In genomic region chr15:100400592-100401250, GRCm38 (mm10) we compare ENCODE assay signal across 28 mouse cellular contexts. TPM values are rescaled to one million over a fixed set of nuclear protein-coding genes. Genes with fewer than 3 reads are reported as not detected.
DNase-seq lines count a peak whose midpoint lies in the region; ATAC-seq and TF ChIP-seq lines count a peak whose summit lies in the region.
"Had no signal": no experiment of that assay in that cellular context is flagged by ENCODE, and none has a peak within 500 bp of the region (broad histone marks: within the 10 kb centered on the region; RNA-seq: fewer than 3 reads in every experiment).

No protein-coding gene starts in this region.

- WGBS in liver, embryonic 13.5 days (ENCODE audit: insufficient replicate concordance), result 76% methylated on average over 16 of the region's 16 CpGs
- 83% methylated on average over 16 of the region's 16 CpGs for WGBS in liver, embryonic 12.5 days (ENCODE audit: insufficient replicate concordance)
- 59% methylated on average over 16 of the region's 16 CpGs for WGBS in intestine, postnatal 0 days
- WGBS in kidney, postnatal 0 days, result 64% methylated on average over 16 of the region's 16 CpGs

- H3K27ac ChIP-seq in liver, embryonic 13.5 days, result 0 out of 2 replicates have a peak overlapping the region, but pooled peaks have one; percentile 41
- no peak overlapping the region for H3K27ac ChIP-seq in liver, embryonic 12.5 days
- H3K27ac ChIP-seq in intestine, postnatal 0 days (ENCODE audit: low read depth, low read length), result peak overlapping the region; percentile 98
- 0 out of 2 replicates have a peak overlapping the region, but pooled peaks have one; percentile 36 for H3K27ac ChIP-seq in kidney, postnatal 0 days
- H3K27ac ChIP-seq: embryonic facial prominence, embryonic 12.5 days; hindbrain, postnatal 0 days had no signal

- no peak overlapping the region for H3K4me2 ChIP-seq in liver, embryonic 13.5 days
- H3K4me2 ChIP-seq in liver, embryonic 12.5 days, result no peak overlapping the region
- peak overlapping the region; percentile 58 for H3K4me2 ChIP-seq in intestine, postnatal 0 days (replicated peaks; ENCODE audit: low read depth)
- no peak overlapping the region for H3K4me2 ChIP-seq in kidney, postnatal 0 days (ENCODE audit: low read length)
- H3K4me2 ChIP-seq: embryonic facial prominence, embryonic 12.5 days had no signal

- TF ChIP-seq CTCF in intestine, postnatal 0 days (IDR thresholded peaks at IDR 0.05; ENCODE audit: low read depth), result no peak
- TF ChIP-seq CTCF in kidney, postnatal 0 days (IDR thresholded peaks at IDR 0.05; ENCODE audit: low read depth), result no peak

- no peak overlapping the region for H3K9ac ChIP-seq in liver, embryonic 13.5 days
- H3K9ac ChIP-seq in liver, embryonic 12.5 days, result no peak overlapping the region
- H3K9ac ChIP-seq in intestine, postnatal 0 days (ENCODE audit: low read depth, low read length), result peak overlapping the region; percentile 55; the same call in 1 of the 2 replicates
- no peak overlapping the region for H3K9ac ChIP-seq in kidney, postnatal 0 days (ENCODE audit: low read depth, low read length)
- H3K9ac ChIP-seq: embryonic facial prominence, embryonic 12.5 days had no signal

- intact Hi-C loops in left cerebral cortex, postnatal 4 days (cut with DNase I), result no loop called here

- DNase-seq in liver, embryonic 13.5 days, result no peak
- DNase-seq in kidney, postnatal 0 days (ENCODE audit: low spot score), result no peak
- peak; percentile 77 for DNase-seq in yolk sac, embryonic 10.5 days (ENCODE audit: low spot score)
- DNase-seq in adrenal gland, adult 2 months, result no peak
- DNase-seq in left cerebral cortex, postnatal 4 days, result no peak
- DNase-seq: adrenal gland, postnatal 10 days; cerebellum, adult 9-11 months; gastrocnemius, postnatal 10 days; heart, adult 11 months; heart, postnatal 36 days; lung, adult 18-20 months; lung, postnatal 14 days; midbrain, embryonic 14.5 days; right cerebral cortex, postnatal 25 days had no signal

- no peak for ATAC-seq in liver, embryonic 13.5 days (ENCODE audit: low read depth)
- ATAC-seq in liver, embryonic 12.5 days, result no peak
- peak; percentile 35 for ATAC-seq in intestine, postnatal 0 days
- ATAC-seq in kidney, postnatal 0 days (replicated peaks; ENCODE audit: low FRiP score, low read depth), result peak; percentile 88
- ATAC-seq: forebrain, embryonic 14.5 days; hindbrain, postnatal 0 days had no signal

- H3K9me3 ChIP-seq in liver, embryonic 13.5 days (replicated peaks), result no peaks in the 10 kb centered on the region
- H3K9me3 ChIP-seq in liver, embryonic 12.5 days (replicated peaks), result no peaks in the 10 kb centered on the region
- H3K9me3 ChIP-seq in intestine, postnatal 0 days (ENCODE audit: control insufficient read depth), result no peaks in the 10 kb centered on the region
- H3K9me3 ChIP-seq in kidney, postnatal 0 days (replicated peaks; ENCODE audit: low read length), result no peaks in the 10 kb centered on the region
- H3K9me3 ChIP-seq: embryonic facial prominence, embryonic 12.5 days; megakaryocyte, embryonic 14.5 days had no signal

- peaks cover 34% of the 10 kb centered on the region for H3K4me1 ChIP-seq in liver, embryonic 13.5 days (replicated peaks)
- H3K4me1 ChIP-seq in liver, embryonic 12.5 days, result peaks cover 42% of the 10 kb centered on the region
- peaks cover 8% of the 10 kb centered on the region; the same call in 1 of the 2 replicates for H3K4me1 ChIP-seq in intestine, postnatal 0 days (replicated peaks; ENCODE audit: control insufficient read depth, insufficient read depth, low read length)
- no peaks in the 10 kb centered on the region for H3K4me1 ChIP-seq in kidney, postnatal 0 days (replicated peaks; ENCODE audit: insufficient read depth, low read length)
- H3K4me1 ChIP-seq: embryonic facial prominence, embryonic 12.5 days had no signal

- no peaks in the 10 kb centered on the region for H3K27me3 ChIP-seq in liver, embryonic 13.5 days
- no peaks in the 10 kb centered on the region for H3K27me3 ChIP-seq in liver, embryonic 12.5 days (replicated peaks)
- H3K27me3 ChIP-seq in intestine, postnatal 0 days (replicated peaks; ENCODE audit: control insufficient read depth, insufficient read depth, low read length), result no peaks in the 10 kb centered on the region
- no peaks in the 10 kb centered on the region for H3K27me3 ChIP-seq in kidney, postnatal 0 days (ENCODE audit: insufficient read depth, low read length)
- H3K27me3 ChIP-seq: embryonic facial prominence, embryonic 12.5 days; megakaryocyte, embryonic 14.5 days had no signal

- no peak overlapping the region for H3K4me3 ChIP-seq in liver, embryonic 13.5 days (replicated peaks)
- no peak overlapping the region for H3K4me3 ChIP-seq in liver, embryonic 12.5 days
- H3K4me3 ChIP-seq in intestine, postnatal 0 days (ENCODE audit: low read depth, low read length), result peak overlapping the region; percentile 35; the same call in 1 of the 2 replicates
- no peak overlapping the region for H3K4me3 ChIP-seq in kidney, postnatal 0 days (replicated peaks; ENCODE audit: low read depth, low read length)
- H3K4me3 ChIP-seq: embryonic facial prominence, embryonic 12.5 days; megakaryocyte, embryonic 14.5 days; myocyte had no signal

- H3K36me3 ChIP-seq in liver, embryonic 13.5 days, result peaks cover 100% of the 10 kb centered on the region
- H3K36me3 ChIP-seq in liver, embryonic 12.5 days, result peaks cover 100% of the 10 kb centered on the region
- H3K36me3 ChIP-seq in intestine, postnatal 0 days (ENCODE audit: control insufficient read depth, insufficient read depth), result peaks cover 83% of the 10 kb centered on the region
- peaks cover 82% of the 10 kb centered on the region for H3K36me3 ChIP-seq in kidney, postnatal 0 days (ENCODE audit: insufficient read depth, low read length)

RNA-seq across cellular contexts. Expression of gene Gm5475, which starts 21.2 kb away (rescaled TPM):
- polyA plus RNA-seq in liver, embryonic 13.5 days (2015; fragmentation: Nextera tagmentation; extraction: Ambion mirVana), result not detected in 2 replicates
- 0.06 and 0.08 TPM in 2 replicates for polyA plus RNA-seq in liver, embryonic 12.5 days (2016; fragmentation: Nextera tagmentation; extraction: Ambion mirVana)
- polyA plus RNA-seq in intestine, postnatal 0 days (2015; fragmentation: Nextera tagmentation; extraction: Ambion mirVana), result 0.77 and 1.0 TPM in 2 replicates
- polyA plus RNA-seq in kidney, postnatal 0 days (2015; fragmentation: Nextera tagmentation; extraction: Ambion mirVana), result 1.3 and 1.5 TPM in 2 replicates
- total RNA-seq in adrenal gland, adult 2 months (2021), result not detected
- 0.06 and 0.19 TPM in 2 replicates for polyA plus RNA-seq in adrenal gland, adult 2 months (2012; rRNA removed)
- total RNA-seq in left cerebral cortex, postnatal 4 days (2021), result not detected
- total RNA-seq: heart, postnatal 36 days; hindbrain, postnatal 0 days; layer of hippocampus, adult 18-20 months had no signal
- polyA plus RNA-seq: forebrain, embryonic 14.5 days; heart, embryonic 14.5 days; limb, embryonic 11.5 days; midbrain, embryonic 14.5 days; neural tube, embryonic 14.5 days had no signal

RNA-seq across cellular contexts. Expression of gene Slc11a2, which starts 24.2 kb away (rescaled TPM):
- polyA plus RNA-seq in liver, embryonic 13.5 days (2015; fragmentation: Nextera tagmentation; extraction: Ambion mirVana), result 46.8 and 57.1 TPM in 2 replicates
- polyA plus RNA-seq in liver, embryonic 12.5 days (2016; fragmentation: Nextera tagmentation; extraction: Ambion mirVana), result 56.5 and 59.7 TPM in 2 replicates
- polyA plus RNA-seq in intestine, postnatal 0 days (2015; fragmentation: Nextera tagmentation; extraction: Ambion mirVana), result 44.7 and 49.0 TPM in 2 replicates
- polyA plus RNA-seq in kidney, postnatal 0 days (2015; fragmentation: Nextera tagmentation; extraction: Ambion mirVana), result 28.1 and 33.2 TPM in 2 replicates
- total RNA-seq in adrenal gland, adult 2 months (2021), result 100 to 1,000 TPM; 116 to 132 TPM
- 55.2 and 65.0 TPM in 2 replicates for polyA plus RNA-seq in adrenal gland, adult 2 months (2012; rRNA removed)
- total RNA-seq in left cerebral cortex, postnatal 4 days (2021), result 10 to 100 TPM; 55.9 to 61.2 TPM

RNA-seq across cellular contexts. Expression of gene Higd1c, which starts 36.4 kb away (rescaled TPM):
- polyA plus RNA-seq in liver, embryonic 13.5 days (2015; fragmentation: Nextera tagmentation; extraction: Ambion mirVana), result not detected in 2 replicates
- not detected in 2 replicates for polyA plus RNA-seq in liver, embryonic 12.5 days (2016; fragmentation: Nextera tagmentation; extraction: Ambion mirVana)
- polyA plus RNA-seq in intestine, postnatal 0 days (2015; fragmentation: Nextera tagmentation; extraction: Ambion mirVana), result not detected in 2 replicates
- polyA plus RNA-seq in kidney, postnatal 0 days (2015; fragmentation: Nextera tagmentation; extraction: Ambion mirVana), result 0.69 TPM in 1 of 2 replicates, not detected in the other
- total RNA-seq in adrenal gland, adult 2 months (2021), result under 1 TPM in 1 of 2 experiments, not detected in 1; 0.69 TPM
- 0.28 TPM in 1 of 2 replicates, not detected in the other for polyA plus RNA-seq in adrenal gland, adult 2 months (2012; rRNA removed)
- not detected for total RNA-seq in left cerebral cortex, postnatal 4 days (2021)
- total RNA-seq: gastrocnemius, postnatal 10 days; heart, postnatal 36 days; hindbrain, postnatal 0 days; layer of hippocampus, adult 18-20 months had no signal
- polyA plus RNA-seq: C2C12; cortical plate, adult 2 months; embryonic facial prominence, embryonic 12.5 days; forebrain, embryonic 14.5 days; heart, embryonic 14.5 days; hindbrain, postnatal 0 days; limb, embryonic 11.5 days; midbrain, embryonic 14.5 days; myocyte; neural tube, embryonic 14.5 days; stomach, embryonic 16.5 days had no signal

RNA-seq across cellular contexts. Expression of gene Mettl7a2, which starts 47.7 kb away (rescaled TPM):
- not detected in 2 replicates for polyA plus RNA-seq in liver, embryonic 13.5 days (2015; fragmentation: Nextera tagmentation; extraction: Ambion mirVana)
- not detected in 2 replicates for polyA plus RNA-seq in liver, embryonic 12.5 days (2016; fragmentation: Nextera tagmentation; extraction: Ambion mirVana)
- not detected in 2 replicates for polyA plus RNA-seq in intestine, postnatal 0 days (2015; fragmentation: Nextera tagmentation; extraction: Ambion mirVana)
- 1.8 and 2.8 TPM in 2 replicates for polyA plus RNA-seq in kidney, postnatal 0 days (2015; fragmentation: Nextera tagmentation; extraction: Ambion mirVana)
- 1 to 10 TPM in 1 of 2 experiments, under 1 TPM in 1; 0.78 to 3.6 TPM for total RNA-seq in adrenal gland, adult 2 months (2021)
- not detected in 2 replicates for polyA plus RNA-seq in adrenal gland, adult 2 months (2012; rRNA removed)
- under 1 TPM; 0.24 to 0.38 TPM for total RNA-seq in left cerebral cortex, postnatal 4 days (2021)
- total RNA-seq: hindbrain, postnatal 0 days had no signal
- polyA plus RNA-seq: C2C12; cortical plate, adult 2 months; embryonic facial prominence, embryonic 12.5 days; forebrain, embryonic 14.5 days; heart, embryonic 14.5 days; hindbrain, postnatal 0 days; limb, embryonic 11.5 days; midbrain, embryonic 14.5 days; myocyte; neural tube, embryonic 14.5 days; stomach, embryonic 16.5 days had no signal

RNA-seq across cellular contexts. Expression of gene Methig1, which starts 47.8 kb away (rescaled TPM):
- polyA plus RNA-seq in liver, embryonic 13.5 days (2015; fragmentation: Nextera tagmentation; extraction: Ambion mirVana), result not detected in 2 replicates
- not detected in 2 replicates for polyA plus RNA-seq in liver, embryonic 12.5 days (2016; fragmentation: Nextera tagmentation; extraction: Ambion mirVana)
- polyA plus RNA-seq in intestine, postnatal 0 days (2015; fragmentation: Nextera tagmentation; extraction: Ambion mirVana), result 0.13 TPM in 1 of 2 replicates, not detected in the other
- polyA plus RNA-seq in kidney, postnatal 0 days (2015; fragmentation: Nextera tagmentation; extraction: Ambion mirVana), result 1.9 and 2.0 TPM in 2 replicates
- under 1 TPM; 0.45 to 0.52 TPM for total RNA-seq in adrenal gland, adult 2 months (2021)
- polyA plus RNA-seq in adrenal gland, adult 2 months (2012; rRNA removed), result 0.16 TPM in 1 of 2 replicates, not detected in the other
- not detected for total RNA-seq in left cerebral cortex, postnatal 4 days (2021)
- total RNA-seq: gastrocnemius, postnatal 10 days; heart, postnatal 36 days; layer of hippocampus, adult 18-20 months had no signal
- polyA plus RNA-seq: C2C12; cortical plate, adult 2 months; forebrain, embryonic 14.5 days; heart, embryonic 14.5 days; hindbrain, postnatal 0 days; limb, embryonic 11.5 days; midbrain, embryonic 14.5 days; myocyte had no signal

Comparison
In these comparisons a context has a peak if more than half of its experiments do, and no peak if none do; other contexts are left out.
1. ATAC-seq: peak in intestine, postnatal 0 days (single experiment) and kidney, postnatal 0 days (single experiment); none in liver, embryonic 13.5 days (single experiment) and liver, embryonic 12.5 days (single experiment).